Mouse (Mus musculus) ES-E14 (cell line): ENCODE measurements around the gene Eif4e3.

ENCODE experiments used
- CHD2 ChIP-seq: IDR thresholded peaks from 2 replicates; pipeline ENCODE4 v1.6.1; 2014; ENCODE audit warnings: mild to moderate bottlenecking, low read depth, low read length, inconsistent platforms
- HCFC1 ChIP-seq: IDR thresholded peaks from 2 replicates; pipeline ENCODE4 v1.6.1; 2012; ENCODE audit warnings: low read length, inconsistent platforms, borderline replicate concordance; ENCODE audit not compliant: insufficient read depth
- MAFK ChIP-seq: IDR thresholded peaks from 2 replicates; pipeline ENCODE4 v1.6.1; 2014; ENCODE audit warnings: mild to moderate bottlenecking, low read depth, low read length, inconsistent platforms; ENCODE audit not compliant: insufficient read depth
- ZC3H11A ChIP-seq: IDR thresholded peaks from 2 replicates; pipeline ENCODE4 v1.6.1; 2012; ENCODE audit warnings: low read depth, mild to moderate bottlenecking, inconsistent platforms, low read length, borderline replicate concordance
- ZNF384 ChIP-seq: IDR thresholded peaks from 2 replicates; pipeline ENCODE4 v1.6.1; 2012; ENCODE audit warnings: low read depth, low read length, inconsistent platforms

GRCm38 (mm10) chr6:99667290-99667689 lies 719 bp upstream of the Eif4e3 start:
- TF ChIP-seq HCFC1 (no peak), MAFK (no peak), ZC3H11A (no peak), CHD2 (no peak), ZNF384 (no peak)
